Mouse (Mus musculus): ENCODE data around the gene Acox2.

- TF ChIP-seq CTCF (IDR thresholded peaks at IDR 0.05; ENCODE audit: insufficient read depth, low read depth, low read length) (no peak), POLR2A (IDR thresholded peaks at IDR 0.05; ENCODE audit: insufficient read depth, low read depth, low read length) (no peak)
Observed at GRCm38 (mm10) chr14:8220912-8221311, 38.2 kb downstream of the Acox2 start.

All from olfactory bulb, adult 2 months (tissue).